16 mouse cellular contexts compared by ENCODE assay signal in genomic region chr16:7206116-7206900, GRCm38 (mm10).
"Had no signal": no experiment of that assay in that cellular context is flagged by ENCODE, and none has a peak within 500 bp of the region (broad histone marks: within the 10 kb centered on the region; RNA-seq: fewer than 3 reads in every experiment).

No protein-coding gene starts in this region.

- DNase-seq: lung, adult 2 months; retina, postnatal 1 day; right cerebral cortex, postnatal 4 days; spleen, adult 18-20 months; thymus, adult 18-20 months; thymus, postnatal 14 days had no signal

- H3K36me3 ChIP-seq: limb, embryonic 10.5 days; liver, embryonic 15.5 days; midbrain, embryonic 12.5 days; neural tube, embryonic 13.5 days had no signal

- H3K27ac ChIP-seq: kidney, postnatal 0 days; left cerebral cortex, adult 2 months; limb, embryonic 10.5 days; liver, embryonic 15.5 days; macrophage; midbrain, embryonic 12.5 days; neural tube, embryonic 13.5 days had no signal

- ATAC-seq: lung, postnatal 0 days; midbrain, embryonic 16.5 days had no signal

- H3K9ac ChIP-seq: liver, embryonic 15.5 days; midbrain, embryonic 12.5 days; neural tube, embryonic 13.5 days had no signal

- H3K4me3 ChIP-seq: left cerebral cortex, adult 2 months; limb, embryonic 10.5 days; liver, embryonic 15.5 days; midbrain, embryonic 12.5 days; neural tube, embryonic 13.5 days had no signal

- H3K4me2 ChIP-seq: liver, embryonic 11.5 days; liver, embryonic 15.5 days; midbrain, embryonic 12.5 days; neural tube, embryonic 13.5 days had no signal

- H3K27me3 ChIP-seq: liver, embryonic 15.5 days; midbrain, embryonic 12.5 days; neural tube, embryonic 13.5 days had no signal

- H3K9me3 ChIP-seq: limb, embryonic 10.5 days; liver, embryonic 15.5 days; midbrain, embryonic 12.5 days; neural tube, embryonic 13.5 days had no signal

- H3K4me1 ChIP-seq: limb, embryonic 10.5 days; liver, embryonic 15.5 days; midbrain, embryonic 12.5 days had no signal
